Mouse (Mus musculus) kidney, adult 2 months (tissue): ENCODE measurements around the gene Rap1gap2. TPM values are rescaled to one million over a fixed set of nuclear protein-coding genes. Genes with fewer than 3 reads are reported as not detected.
A peak's percentile ranks its signal among the peaks of the same experiment; 100 is the strongest.

Source experiments
- DNase-seq: peaks from one replicate; pipeline ENCODE4 v3.0.0; 2021
- H3K27ac ChIP-seq: fragments of 200-500 bp; 2 replicates; pipeline ENCODE4 v1.5.1; 2012; ENCODE audit warnings: low read depth, low read length, control low read depth, inconsistent platforms; ENCODE audit not compliant: insufficient read depth
- H3K27me3 ChIP-seq: fragments of 200-500 bp; replicated peaks from 2 replicates; pipeline ENCODE4 v1.6.1; 2012; ENCODE audit warnings: mild to moderate bottlenecking, moderate library complexity, low read length, inconsistent platforms; ENCODE audit not compliant: control insufficient read depth, insufficient read depth
- H3K36me3 ChIP-seq: fragments of 200-500 bp; 2 replicates; pipeline ENCODE4 v1.6.1; 2012; ENCODE audit warnings: mild to moderate bottlenecking, moderate library complexity, low read length, inconsistent platforms; ENCODE audit not compliant: control insufficient read depth, insufficient read depth
- H3K4me1 ChIP-seq: fragments of 200-500 bp; 2 replicates; pipeline ENCODE4 v1.6.1; 2011; ENCODE audit warnings: low read length; ENCODE audit not compliant: control insufficient read depth, insufficient read depth
- H3K4me3 ChIP-seq: fragments of 200-500 bp; 2 replicates; pipeline ENCODE4 v1.5.1; 2011; ENCODE audit warnings: mild to moderate bottlenecking, low read depth, low read length, control low read depth; ENCODE audit not compliant: insufficient read depth
- CTCF ChIP-seq: fragments of 200-500 bp; conservative IDR thresholded peaks from 2 replicates; pipeline ENCODE4 v1.5.1; 2011; ENCODE audit warnings: low read depth, mild to moderate bottlenecking, control low read depth, low read length, moderate library complexity, mixed read lengths; ENCODE audit not compliant: insufficient read depth, insufficient read length
- POLR2A ChIP-seq: fragments of 200-500 bp; IDR thresholded peaks from one replicate; pipeline ENCODE4 v1.6.1; 2011; ENCODE audit warnings: low read depth, low read length, control low read depth
- WGBS: fragments of 180-500 bp; shearing (Covaris S2); methylation state at CpG from one replicate; pipeline ENCODE4 v1.1.7; 2018; 5-methylcytosine and 5-hydroxymethylcytosine counted together
- polyA plus RNA-seq: library from polyadenylated mRNA; depleted of rRNA; stranded (reverse); fragments of >200 nt; gene quantifications from 2 replicates; pipeline ENCODE4 v1.2.3, GENCODE M21; 2012

Rap1gap2 gene
- polyA plus RNA-seq, 1 experiment: 24.9 TPM

- Histone ChIP-seq H3K36me3 (no peaks in the 10 kb centered on the region), H3K4me1 (peaks cover 4% of the 10 kb centered on the region), H3K4me3 (no peak overlapping the region), H3K27ac (no peak overlapping the region), H3K27me3 (no peaks in the 10 kb centered on the region)
- no peak for DNase-seq
- no peak for TF ChIP-seq POLR2A
- no peak for TF ChIP-seq CTCF
- WGBS: 91% methylated on average over 3 of the region's 3 CpGs
These were observed 198.3 kb downstream of the Rap1gap2 start for GRCm38 (mm10) chr11:74412462-74412861.

GRCm38 (mm10) chr11:74411943-74412342, 198.8 kb downstream of the Rap1gap2 start:
- TF ChIP-seq CTCF (no peak), POLR2A (no peak)
- DNase-seq: no peak
- no peaks in the 10 kb centered on the region for H3K27me3 ChIP-seq
- H3K4me3 ChIP-seq: no peak overlapping the region
- WGBS: 87% methylated on average over 3 of the region's 3 CpGs
- peaks cover 4% of the 10 kb centered on the region for H3K4me1 ChIP-seq
- H3K27ac ChIP-seq: no peak overlapping the region
- H3K36me3 ChIP-seq: no peaks in the 10 kb centered on the region

GRCm38 (mm10) chr11:74409757-74410174, 200.9 kb downstream of the Rap1gap2 start:
- peak; percentile 55 for DNase-seq
- Histone ChIP-seq H3K4me1 (peaks cover 4% of the 10 kb centered on the region), H3K4me3 (no peak overlapping the region), H3K27ac (no peak overlapping the region), H3K27me3 (no peaks in the 10 kb centered on the region), H3K36me3 (no peaks in the 10 kb centered on the region)
- TF ChIP-seq POLR2A (no peak), CTCF (no peak)
- whole genome bisulfite sequencing: 34% methylated on average over 4 of the region's 4 CpGs

GRCm38 (mm10) chr11:74409447-74409754, 201.3 kb downstream of the Rap1gap2 start:
- H3K36me3 ChIP-seq: no peaks in the 10 kb centered on the region
- H3K27me3 ChIP-seq: no peaks in the 10 kb centered on the region
- no peak overlapping the region for H3K4me3 ChIP-seq
- H3K4me1 ChIP-seq: peaks cover 4% of the 10 kb centered on the region
- TF ChIP-seq CTCF (no peak), POLR2A (no peak)
- WGBS: 61% methylated on average over 5 of the region's 5 CpGs
- no peak for DNase-seq
- H3K27ac ChIP-seq: no peak overlapping the region

- DNase-seq: peak; percentile 95
- WGBS: 43% methylated on average over 4 of the region's 4 CpGs
- peaks cover 4% of the 10 kb centered on the region for H3K4me1 ChIP-seq
- H3K27me3 ChIP-seq: no peaks in the 10 kb centered on the region
- no peaks in the 10 kb centered on the region for H3K36me3 ChIP-seq
- TF ChIP-seq CTCF (no peak), POLR2A (no peak)
- no peak overlapping the region for H3K4me3 ChIP-seq
- H3K27ac ChIP-seq: no peak overlapping the region
These were observed 201.9 kb downstream of the Rap1gap2 start for GRCm38 (mm10) chr11:74408587-74409446.

- H3K27ac ChIP-seq: no peak overlapping the region
- 76% methylated on average over 7 of the region's 7 CpGs for whole genome bisulfite sequencing
- H3K36me3 ChIP-seq: no peaks in the 10 kb centered on the region
- DNase-seq: no peak
- TF ChIP-seq CTCF (no peak), POLR2A (no peak)
- H3K4me1 ChIP-seq: peaks cover 4% of the 10 kb centered on the region
- no peaks in the 10 kb centered on the region for H3K27me3 ChIP-seq
- no peak overlapping the region for H3K4me3 ChIP-seq
These were observed 205.5 kb downstream of the Rap1gap2 start for GRCm38 (mm10) chr11:74405201-74405600.

GRCm38 (mm10) chr11:74404216-74404615, 206.5 kb downstream of the Rap1gap2 start:
- Histone ChIP-seq H3K4me1 (no peaks in the 10 kb centered on the region), H3K36me3 (no peaks in the 10 kb centered on the region), H3K4me3 (no peak overlapping the region), H3K27me3 (no peaks in the 10 kb centered on the region), H3K27ac (no peak overlapping the region)
- TF ChIP-seq POLR2A (no peak), CTCF (no peak)
- 41% methylated on average over 2 of the region's 2 CpGs for WGBS
- DNase-seq: peak; percentile 29
